Mouse (Mus musculus): ENCODE results near the gene Tmem59l.

Tmem59l gene

DNA sequence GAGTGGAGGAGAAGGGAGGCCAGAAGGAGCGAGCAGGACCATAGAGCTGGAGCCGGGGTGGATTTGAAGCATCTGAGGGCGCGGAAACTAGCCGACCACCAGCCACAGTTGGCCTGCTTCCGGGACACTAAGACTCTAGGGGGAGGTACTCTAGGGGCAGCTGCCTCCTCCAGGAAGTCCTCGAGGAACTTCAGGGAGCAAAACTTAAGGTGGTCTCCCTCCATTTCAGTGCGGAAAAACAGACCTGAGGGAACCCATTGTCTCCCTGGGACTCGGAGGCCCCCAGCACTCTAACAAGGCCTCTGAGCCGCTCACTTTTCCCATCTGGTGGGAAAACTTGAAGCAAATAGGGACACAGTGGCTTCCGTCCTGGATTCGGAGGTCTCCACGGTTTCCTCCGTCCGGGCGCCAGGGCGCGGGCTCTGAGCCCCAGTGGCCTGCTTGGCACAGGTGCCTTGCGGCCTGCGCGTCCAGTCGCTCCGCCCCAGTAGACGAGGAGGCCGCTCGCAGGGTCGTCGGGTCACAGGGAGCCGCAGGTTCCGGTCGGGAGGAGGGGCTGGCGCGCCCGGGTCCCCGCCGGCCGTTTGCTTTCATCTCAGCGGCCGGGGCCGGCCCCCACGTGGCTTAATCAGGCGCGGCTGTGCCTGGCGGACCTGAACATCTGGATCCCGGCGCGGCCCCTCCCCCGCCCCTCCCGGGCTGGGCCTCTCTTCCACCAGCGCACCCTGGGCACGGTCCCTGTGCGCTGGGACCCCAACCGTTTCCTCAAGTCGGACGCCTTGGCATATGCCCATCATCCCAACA, 1.0 kb upstream of the Tmem59l start:
- peak; percentile 51 for DNase-seq

DNA sequence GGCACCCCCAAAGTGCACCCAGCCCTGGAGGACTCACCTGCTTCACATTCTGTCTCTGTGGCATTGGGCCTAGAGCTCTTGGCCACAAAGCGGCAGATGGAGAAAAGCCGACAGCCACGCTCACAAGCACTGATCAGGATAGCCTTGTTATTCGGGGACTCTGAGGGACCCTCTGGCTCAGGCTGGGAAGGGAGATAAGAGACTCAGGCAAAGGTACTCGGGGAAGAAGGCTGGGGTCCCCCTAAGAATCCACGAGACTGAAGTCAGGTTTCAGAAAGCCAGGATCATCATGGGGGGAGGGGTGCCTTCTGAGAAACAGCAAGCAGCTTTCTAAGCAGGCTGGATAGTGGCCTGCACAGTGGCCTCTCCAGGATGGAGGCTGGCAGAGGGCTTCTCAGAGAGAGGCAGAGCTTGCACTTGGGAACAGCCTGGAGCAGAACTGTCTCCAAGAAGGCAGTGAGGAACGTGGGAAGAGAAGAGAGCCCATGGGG, 922 bp downstream of the Tmem59l start:
- no peak for DNase-seq

DNA sequence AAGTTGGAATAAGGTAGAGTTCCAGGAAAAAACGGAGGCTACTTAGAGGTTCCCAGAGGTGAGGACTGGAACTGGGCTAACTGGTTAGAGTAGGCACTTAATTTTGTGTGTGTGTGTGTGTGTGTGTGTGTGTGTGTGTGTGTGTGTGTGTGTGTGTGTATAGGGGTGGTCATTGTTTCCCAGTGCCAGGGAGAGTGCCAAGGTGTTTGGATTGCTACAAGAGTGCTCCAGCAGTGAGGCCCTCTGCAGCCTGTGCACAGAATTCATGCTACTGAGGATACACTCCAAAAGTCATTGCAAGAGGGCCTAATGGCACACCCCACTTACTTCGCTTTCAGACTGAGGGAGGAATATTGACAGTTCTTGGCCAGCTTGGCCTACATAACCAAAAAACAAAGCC, 4.2 kb downstream of the Tmem59l start:
- DNase-seq, result no peak

DNA sequence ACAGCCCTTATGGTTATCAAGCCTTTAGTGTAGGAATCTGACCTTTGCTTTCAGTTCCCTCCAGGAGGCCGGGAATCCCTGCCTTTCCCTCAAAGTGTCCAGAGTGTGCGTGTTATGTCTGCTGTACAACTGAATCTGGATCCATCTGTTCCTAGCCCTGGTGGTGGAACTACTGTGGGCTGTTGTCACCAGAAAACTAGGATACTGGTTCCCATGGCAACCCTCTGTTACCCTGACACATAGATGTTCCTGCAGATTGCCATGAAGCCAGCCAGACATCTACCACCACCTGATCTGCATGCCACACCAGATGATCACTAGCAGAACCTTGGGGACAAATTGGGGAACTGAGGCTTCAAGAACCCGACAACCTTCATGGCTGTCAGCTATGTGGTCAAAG, 5.2 kb downstream of the Tmem59l start:
- no peak for DNase-seq

DNA sequence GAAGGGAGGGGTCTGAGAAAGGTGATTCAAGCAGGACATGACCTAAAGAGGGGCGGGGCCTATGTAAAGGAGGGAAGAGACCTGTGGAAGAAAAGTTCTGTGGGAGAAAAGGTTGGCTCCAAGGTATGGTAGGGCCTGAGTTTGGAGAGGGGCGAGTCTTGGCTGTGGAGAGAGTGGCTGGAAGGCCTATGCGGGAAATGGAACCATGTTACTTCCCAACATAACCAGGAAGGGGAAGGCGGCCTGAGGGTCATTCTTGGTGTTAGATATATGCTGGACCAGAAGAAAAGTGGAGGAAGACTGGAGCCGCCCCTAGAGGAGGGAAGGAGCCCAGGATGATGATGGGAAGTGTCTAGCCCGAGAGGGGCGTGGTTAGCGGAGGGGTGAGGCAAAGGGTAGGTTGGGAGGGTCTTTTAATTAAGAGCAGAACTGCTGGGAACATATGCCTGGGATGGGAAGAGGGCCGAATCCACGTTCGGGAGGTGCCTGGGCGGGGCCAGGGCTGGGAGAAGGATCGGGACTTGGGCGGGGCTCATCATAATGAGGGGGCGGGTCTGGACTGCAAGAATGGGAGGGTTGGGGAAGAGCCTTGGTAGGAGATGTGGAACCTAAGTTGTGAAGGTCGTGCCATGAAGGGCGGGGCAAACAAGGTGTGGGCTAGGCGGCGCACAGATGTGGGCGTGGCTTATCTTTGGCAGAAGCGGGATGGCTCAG, 9.7 kb downstream of the Tmem59l start:
- no peak for DNase-seq

DNA sequence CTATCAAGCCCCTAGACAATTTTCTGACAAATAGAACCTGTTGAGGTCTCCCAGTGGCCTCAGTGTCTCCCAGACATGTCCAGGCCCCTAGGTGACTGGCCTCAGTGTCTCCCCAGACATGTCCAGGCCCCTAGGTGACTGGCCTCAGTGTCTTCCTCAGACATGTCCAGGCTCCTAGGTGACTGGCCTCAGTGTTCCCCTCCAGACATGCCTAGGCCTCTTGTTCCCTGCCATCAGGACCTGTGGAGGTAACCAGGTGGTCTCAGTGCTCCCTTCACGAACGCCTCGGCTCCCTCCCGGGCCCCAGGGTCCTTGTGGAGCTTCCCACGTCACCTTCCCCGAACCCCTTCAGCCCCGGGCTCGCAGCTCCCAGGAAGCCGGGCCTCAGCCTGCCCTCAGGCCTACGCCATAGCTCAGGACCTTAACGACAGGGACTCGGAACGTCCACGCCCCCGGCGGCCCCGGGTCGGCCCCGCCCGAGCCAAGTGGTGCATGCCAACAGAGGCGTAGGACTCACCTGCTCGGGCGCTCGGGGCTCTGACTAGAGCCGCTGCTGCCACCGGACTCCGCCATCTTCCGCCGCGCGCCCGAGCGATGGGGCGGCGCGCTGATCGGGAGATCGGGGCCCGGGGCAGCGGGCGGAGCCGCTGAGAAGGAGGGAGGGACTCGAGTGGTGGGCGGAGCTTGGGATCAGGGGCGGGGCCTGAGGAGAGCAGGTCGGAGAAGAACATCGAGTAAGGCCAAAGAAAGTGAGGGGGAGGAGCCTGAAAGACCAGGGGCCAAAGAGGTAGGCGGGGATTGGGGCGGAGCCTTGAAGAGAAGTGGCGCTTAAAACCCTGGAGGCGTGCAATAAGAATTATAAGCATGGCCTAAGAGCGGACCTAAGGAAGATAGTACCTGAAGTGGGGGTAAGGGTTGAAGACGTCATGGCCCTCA, 10.6 kb downstream of the Tmem59l start, which contains the start of gene Klhl26:
Klhl26 (minus strand) TSS at position 636 of the 936 bp plus-strand sequence.
- peak; percentile 98 for DNase-seq

DNA sequence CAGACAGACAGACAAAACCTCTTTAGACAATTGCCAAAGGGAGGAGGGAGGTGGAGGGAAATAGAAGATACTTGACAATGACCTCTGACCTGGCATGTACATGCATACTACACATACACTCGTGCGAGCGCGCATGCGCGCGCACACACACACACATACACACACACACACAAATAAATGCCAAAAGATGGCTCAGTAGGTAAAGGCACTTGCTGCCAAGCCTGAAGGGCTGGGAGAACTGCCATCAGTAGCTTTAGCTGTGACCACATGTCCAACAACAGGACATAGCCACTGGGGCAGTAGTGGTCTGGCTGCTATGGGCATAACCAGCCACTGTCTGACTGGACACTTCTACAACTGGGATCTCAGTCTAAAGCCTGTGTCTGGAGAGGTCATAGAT, 15.3 kb downstream of the Tmem59l start:
- no peak for DNase-seq

DNA sequence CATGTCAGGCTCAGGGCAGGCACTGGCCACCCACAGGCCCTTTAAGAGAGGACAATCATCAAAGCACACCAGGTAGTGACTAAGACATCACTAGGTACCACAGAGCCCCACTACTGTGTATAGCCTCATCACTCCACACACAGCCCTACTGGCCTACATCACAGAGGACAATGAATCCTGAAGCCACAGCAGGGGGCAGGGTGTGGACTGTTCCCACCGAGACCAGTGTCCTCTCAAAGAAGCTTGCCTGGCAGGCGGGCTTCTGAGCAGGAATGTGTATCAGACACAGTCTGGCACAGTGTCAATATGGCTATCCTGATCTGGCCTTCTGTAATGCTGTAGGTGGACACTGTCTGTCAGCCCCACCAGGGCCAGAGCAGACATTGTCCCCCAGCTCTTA, 17.2 kb downstream of the Tmem59l start:
- no peak for DNase-seq

DNA sequence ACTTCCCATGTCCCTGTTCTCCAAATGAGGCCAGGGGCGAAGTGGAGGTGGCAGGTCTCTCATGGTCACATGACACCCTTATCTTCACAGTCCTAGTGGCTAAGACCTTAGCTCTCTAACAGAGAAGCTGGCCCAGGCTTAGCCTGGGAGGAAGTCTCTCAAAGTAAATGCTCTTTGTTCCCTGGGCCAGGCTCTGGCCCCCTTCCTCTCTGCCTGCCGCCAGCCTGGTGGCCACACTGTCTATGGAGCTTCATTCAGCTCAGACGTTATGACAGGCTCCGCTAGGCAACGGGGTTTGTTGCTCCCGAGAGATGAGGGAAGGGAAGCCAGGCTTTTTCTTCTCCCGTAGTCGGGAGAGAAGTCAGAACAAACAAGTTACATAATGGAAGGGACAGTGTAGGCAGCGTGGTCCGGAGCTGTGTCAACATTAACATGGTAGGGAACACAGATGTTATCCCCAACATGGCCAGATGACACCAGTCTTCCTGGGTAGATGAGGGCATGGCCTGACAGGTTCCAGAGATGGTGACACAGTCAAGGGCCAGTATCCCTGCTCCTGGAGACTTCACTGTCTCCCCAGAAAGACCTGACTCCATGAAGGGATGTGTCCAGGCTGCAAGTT, 17.8 kb downstream of the Tmem59l start:
- DNase-seq, result no peak

DNA sequence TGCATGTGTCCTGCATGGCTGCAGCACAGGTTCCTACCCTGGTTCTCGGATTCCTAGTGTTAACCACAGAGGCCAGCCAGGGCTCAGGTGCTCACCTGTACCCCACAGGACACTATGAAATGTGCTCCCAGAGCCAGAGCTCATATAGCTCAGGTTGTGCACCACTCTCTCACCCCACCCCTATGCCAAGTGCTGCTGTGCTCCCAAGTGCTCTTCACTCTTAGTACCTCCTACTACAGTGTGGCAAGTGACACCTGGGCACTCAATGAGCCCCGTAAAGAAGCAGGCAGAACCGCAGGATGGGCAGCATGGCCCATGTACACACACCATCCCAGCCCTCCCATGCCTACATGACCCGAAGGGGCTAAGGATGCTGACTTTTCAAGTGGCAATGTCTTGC, 18.4 kb downstream of the Tmem59l start:
- DNase-seq, result no peak

DNA sequence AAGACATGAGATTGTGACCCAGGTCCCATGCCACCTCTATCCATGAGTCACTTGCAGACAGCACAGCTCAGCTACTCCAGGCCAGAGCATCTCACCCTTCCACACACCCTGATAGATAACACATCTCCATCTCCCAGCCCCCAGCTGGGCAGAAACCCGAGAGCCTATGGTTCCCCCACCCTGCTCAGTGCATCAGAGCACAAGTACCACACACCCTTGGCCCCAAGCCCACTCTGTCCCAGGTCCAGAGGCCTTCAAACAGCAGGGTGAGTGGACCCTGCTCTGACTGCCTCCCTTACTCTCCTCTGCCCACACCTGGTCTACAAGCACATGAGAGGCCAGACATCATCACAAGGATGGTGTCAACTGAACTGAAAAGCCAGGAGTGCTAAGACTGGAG, 19.3 kb downstream of the Tmem59l start:
- DNase-seq, result no peak

DNA sequence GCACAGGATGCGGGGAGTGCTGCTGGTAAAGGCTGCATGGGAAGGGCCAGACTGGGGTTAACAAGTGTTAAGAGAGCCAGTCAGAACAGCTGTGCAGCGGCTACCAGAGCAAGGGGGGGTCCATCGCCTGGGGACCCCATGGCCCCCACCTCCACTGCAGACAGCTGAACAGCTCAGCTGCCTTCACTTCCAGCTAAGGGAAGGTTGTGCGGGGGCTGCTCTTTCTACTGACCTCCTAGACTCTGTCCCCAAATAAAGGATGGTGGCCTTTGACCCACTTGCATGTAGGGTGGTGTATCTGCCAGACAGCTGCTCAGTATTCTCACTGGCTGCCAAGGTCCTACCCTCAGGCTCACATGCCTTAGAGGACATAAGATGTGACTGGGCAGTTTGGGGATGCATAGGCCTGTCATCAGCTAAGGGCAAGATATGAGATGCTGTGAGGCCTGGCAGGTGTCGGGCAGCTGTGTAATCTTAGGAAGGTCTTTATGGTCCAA, 19.9 kb downstream of the Tmem59l start:
- no peak for DNase-seq

DNA sequence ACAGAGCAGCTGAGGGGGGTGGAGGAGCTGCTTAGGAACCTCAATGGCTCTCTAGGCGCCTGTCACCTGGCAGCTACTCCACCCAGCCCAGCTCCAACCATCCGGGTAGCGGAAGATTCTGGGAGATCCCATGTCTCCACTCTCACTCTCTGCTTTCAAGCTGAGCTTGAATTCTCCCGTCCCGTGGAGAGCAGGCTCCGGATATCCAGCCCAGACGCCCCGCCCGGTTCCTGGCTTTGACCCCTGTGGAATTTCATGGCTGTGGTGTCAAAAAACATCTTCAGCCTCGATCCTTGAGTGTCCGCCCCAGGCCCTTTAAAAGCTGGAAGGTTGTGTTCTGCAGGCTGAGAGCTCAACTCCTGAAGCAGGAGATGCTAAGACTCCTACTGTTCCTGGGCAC, 20.4 kb downstream of the Tmem59l start:
- DNase-seq, result peak; percentile 40

DNA sequence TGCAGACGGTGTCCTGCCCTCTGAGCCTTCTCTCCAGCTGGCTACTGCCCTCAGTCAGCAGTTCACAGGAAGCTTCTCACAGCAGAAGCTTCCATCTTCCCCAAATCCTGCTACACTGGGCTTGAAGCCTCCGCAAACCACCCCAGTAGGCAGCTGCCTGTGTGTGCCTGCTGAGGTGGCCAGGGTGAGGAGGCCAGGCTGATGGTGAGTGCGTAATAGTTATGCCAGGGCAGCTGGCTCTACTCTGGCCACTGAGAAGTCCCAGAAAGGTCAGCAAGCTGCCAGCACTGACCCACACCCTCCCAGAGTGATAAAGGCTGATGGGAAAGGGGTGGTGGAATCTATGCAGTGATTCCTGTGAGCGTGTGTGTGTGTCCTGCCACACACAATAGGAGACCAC, 20.9 kb downstream of the Tmem59l start:
- no peak for DNase-seq

DNA sequence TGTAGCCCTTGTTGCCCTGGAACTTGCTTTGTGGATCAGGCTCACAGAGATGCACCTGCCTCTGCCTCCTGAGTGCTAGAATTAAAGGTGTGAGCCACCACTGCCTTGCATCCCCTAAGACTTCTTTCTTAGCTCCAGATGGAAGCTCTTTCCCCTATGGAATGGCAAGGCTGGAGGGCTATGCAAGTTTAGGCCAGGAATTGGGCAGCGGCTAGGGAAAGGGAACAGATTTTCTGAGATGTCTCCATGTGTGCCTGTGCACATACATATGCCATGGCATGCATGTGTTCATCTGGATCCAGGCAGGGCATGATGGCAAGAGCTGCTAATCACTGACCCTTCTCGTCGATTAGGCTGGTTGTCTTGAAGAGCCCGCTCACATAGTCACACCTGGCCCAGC, 21.5 kb downstream of the Tmem59l start:
- no peak for DNase-seq

DNA sequence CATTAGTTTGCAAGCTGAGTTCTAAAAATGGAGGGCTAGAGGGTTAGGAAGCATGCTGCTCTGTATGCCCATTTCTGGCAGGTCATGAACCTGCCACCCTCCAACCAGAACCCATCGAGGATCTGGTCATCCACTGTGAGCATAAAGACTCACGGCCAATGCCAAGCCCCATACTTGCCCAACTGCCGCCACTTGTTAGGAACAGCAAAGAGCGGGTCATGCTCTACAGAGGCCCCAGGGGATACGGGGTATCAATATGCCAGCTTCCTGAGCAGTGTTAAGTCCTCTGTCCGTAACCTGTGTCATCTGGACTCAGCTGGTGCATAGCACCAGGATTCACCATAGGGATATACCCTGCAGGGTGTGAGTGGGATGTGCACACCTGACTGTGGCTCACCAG, 23.0 kb downstream of the Tmem59l start:
- no peak for DNase-seq

DNA sequence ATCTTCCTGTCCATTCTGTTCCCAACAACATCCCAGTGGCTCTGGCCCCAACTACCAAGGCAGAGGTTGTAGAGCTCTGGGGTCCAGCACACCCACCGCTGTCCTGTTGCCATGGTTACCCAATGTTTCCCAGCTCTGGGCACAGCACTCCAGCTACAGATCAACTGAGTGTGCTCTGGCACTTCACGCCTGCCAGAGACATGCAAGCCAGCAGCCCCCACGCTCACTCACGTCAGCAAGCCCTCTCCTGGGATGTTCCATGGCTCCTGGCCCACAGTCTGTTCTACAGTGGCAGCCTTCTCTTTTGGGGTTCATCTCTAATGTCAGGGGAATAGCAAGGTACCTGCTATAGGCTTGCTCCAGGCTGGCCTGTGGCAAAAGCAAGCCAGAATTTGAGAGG, 23.9 kb downstream of the Tmem59l start:
- no peak for DNase-seq

DNA sequence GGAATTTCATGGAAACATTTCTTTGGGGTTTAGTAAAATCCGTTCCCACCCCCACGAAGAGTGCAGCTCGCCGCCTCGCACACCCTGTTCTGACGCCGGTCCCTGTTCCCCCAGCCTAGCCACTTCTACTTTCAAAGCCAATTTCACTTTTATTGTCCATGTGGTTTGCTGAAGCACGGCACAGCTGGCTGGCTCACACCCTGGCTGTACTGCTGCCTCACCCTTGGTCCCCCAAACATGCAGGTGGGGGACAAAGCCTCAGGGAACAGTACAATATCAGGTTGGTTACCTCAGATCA, 24.7 kb downstream of the Tmem59l start:
- no peak for DNase-seq

DNA sequence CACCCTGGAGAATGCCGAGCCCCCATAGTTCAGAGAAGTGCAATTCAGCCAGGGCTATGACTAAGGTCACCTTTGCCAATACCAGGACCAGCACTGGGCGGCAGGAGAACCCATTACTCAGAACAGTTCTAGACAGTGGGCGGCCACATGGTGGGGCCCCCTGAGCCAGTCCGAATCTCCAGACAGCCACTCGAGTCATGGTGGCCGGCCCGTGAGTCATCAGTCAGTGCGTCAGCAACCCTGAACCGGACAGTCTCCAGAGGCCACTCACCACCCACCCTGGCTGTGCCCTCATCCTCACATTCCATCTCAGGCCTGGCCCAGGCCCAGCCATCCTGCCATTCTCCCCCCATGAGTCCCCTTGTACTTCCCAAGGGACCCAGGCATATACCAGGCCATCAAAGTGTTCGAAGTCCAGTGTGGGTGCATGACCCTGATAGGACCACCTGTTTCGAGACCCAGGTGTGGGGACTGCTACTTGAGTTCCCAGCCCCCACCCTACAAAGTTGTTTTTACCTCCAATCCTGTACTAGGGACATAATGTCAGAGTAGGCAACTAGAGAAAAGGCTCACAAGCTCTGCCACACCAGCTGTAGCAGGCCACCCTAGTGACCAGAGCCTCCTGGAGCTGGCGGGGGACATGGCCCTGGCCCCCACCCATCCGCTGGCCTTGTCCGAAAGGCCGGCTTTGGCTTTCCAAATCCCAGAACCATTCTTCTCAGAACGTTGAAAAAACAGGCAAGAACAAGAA, 25.2 kb downstream of the Tmem59l start:
- DNase-seq, result no peak

DNA sequence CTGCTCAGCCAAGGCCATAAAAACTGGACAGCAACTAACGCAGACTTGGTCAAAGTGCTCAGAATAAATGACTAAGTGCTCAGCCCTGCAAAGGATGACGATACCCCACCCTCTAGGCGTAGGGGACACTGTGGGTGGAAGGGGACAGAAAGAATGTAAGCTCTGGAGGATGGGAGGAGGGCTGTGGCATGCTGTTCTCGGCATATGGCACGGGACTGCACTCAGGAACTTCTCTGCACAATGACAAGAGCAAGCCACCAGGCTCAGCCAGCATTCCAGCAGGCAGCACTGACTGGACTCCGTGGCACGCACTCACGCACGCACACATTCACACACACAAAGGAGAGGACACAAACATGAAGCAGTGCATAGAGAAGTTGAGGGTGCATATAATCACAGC, 26.6 kb downstream of the Tmem59l start:
- DNase-seq, result no peak

DNA sequence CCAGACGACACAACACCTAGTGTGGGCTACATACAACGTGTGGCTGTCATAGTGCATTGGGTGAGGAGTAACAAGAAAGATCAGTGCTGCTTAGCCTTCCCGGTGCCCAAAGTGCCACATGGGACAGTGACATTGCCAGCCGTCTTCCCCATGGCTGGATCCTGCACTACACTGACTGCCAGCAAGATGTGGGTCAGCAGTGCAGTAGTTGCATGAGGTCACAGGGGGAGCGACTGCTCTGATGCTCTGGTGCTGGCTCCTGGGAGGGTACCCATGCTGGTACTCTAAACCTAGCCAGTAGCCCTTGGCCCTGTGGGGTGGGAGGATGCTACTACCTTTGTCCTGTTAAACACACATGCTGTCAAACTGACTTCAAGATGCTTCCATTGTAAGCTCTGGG, 27.0 kb downstream of the Tmem59l start:
- DNase-seq, result no peak

DNA sequence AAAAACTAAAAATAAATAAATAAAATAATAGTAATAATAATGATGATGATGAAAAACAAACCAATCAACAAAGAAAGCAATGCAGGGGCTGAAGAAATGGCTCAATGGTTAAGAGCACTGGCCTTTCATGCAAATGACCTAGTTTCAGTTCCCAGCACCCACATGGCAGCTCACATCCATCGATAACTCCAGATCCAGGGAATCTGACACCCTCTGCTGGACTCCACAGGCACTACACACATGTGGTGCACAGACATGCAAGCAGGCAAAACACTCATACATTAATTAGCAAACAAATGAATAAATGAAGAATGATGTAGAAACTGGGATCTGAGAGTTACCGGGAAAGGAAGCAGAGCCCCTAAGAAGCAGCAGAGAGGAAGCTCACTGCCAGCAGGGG, 27.5 kb downstream of the Tmem59l start:
- DNase-seq, result no peak

Data from kidney, adult 18-20 months (tissue).